Mouse (Mus musculus) MEL (cell line): Measurements from ENCODE around the gene Ppp1r8. TPM values are rescaled to one million over a fixed set of nuclear protein-coding genes. Genes with fewer than 3 reads are reported as not detected.
A peak's percentile ranks its signal among the peaks of the same experiment; 100 is the strongest.

Source experiments
- DNase-seq: peaks from one replicate; pipeline ENCODE4 v3.0.0; 2011; ENCODE audit warnings: low read depth, low spot score
- H3K27ac ChIP-seq: 2 replicates; pipeline ENCODE4 v1.5.1; 2012; ENCODE audit warnings: low read depth, mild to moderate bottlenecking, control low read depth, low read length, moderate library complexity; ENCODE audit not compliant: control insufficient read depth
- H3K27me3 ChIP-seq, 2 experiments: fragments of 150-350 bp in 1 of 2; sonication (generic) in 1 of 2; 2 replicates each; pipeline ENCODE4 v1.6.1; 2012; ENCODE audit warnings: low read length in 2 of 2, mild to moderate bottlenecking in 2 of 2, improper control_type of control experiment in 1 of 2, moderate library complexity in 1 of 2; ENCODE audit not compliant: insufficient read depth in 2 of 2, control insufficient read depth in 1 of 2
- H3K36me3 ChIP-seq, 2 experiments: 2 replicates each; pipeline ENCODE4 v1.6.1; 2012 to 2014; ENCODE audit warnings: low read length in 2 of 2, improper control_type of control experiment in 1 of 2, inconsistent platforms in 1 of 2, mild to moderate bottlenecking in 1 of 2; ENCODE audit not compliant: insufficient read depth in 2 of 2, control insufficient read depth in 1 of 2
- H3K4me1 ChIP-seq, 2 experiments: fragments of 150-350 bp in 1 of 2; sonication (generic) in 1 of 2; 2 replicates each; pipeline ENCODE4 v1.6.1; 2012; ENCODE audit warnings: low read length in 2 of 2, improper control_type of control experiment in 1 of 2, mild to moderate bottlenecking in 1 of 2; ENCODE audit not compliant: insufficient read depth in 2 of 2, control insufficient read depth in 1 of 2
- H3K4me3 ChIP-seq, 2 experiments: fragments of 150-350 bp in 1 of 2; sonication (generic) in 1 of 2; 2 replicates each; pipeline ENCODE4 v1.5.1; 2012; ENCODE audit warnings: low read depth in 2 of 2, low read length in 2 of 2, mild to moderate bottlenecking in 2 of 2, moderate library complexity in 2 of 2, control low read depth in 1 of 2, improper control_type of control experiment in 1 of 2; ENCODE audit not compliant: control insufficient read depth in 1 of 2, insufficient read depth in 1 of 2
- H3K79me2 ChIP-seq: 2 replicates; pipeline ENCODE4 v1.6.1; 2012; ENCODE audit warnings: mild to moderate bottlenecking, low read length, moderate library complexity; ENCODE audit not compliant: control insufficient read depth, poor library complexity, insufficient read depth
- H3K9ac ChIP-seq: 2 replicates; pipeline ENCODE4 v1.6.1; 2012; ENCODE audit warnings: low read depth, mild to moderate bottlenecking, control low read depth, low read length, moderate library complexity; ENCODE audit not compliant: control insufficient read depth, poor library complexity, severe bottlenecking
- H3K9me3 ChIP-seq: fragments of 150-350 bp; sonication (generic); replicated peaks from 2 replicates; pipeline ENCODE4 v1.6.1; 2012; ENCODE audit warnings: mild to moderate bottlenecking, low read length, improper control_type of control experiment, moderate library complexity; ENCODE audit not compliant: insufficient read depth
- CTCF ChIP-seq, 3 experiments: IDR thresholded peaks in 2 of 3; conservative IDR thresholded peaks in 1 of 3; 2 replicates each; pipeline ENCODE4 v1.5.1; 2011 to 2012; ENCODE audit warnings: low read length in 3 of 3, low read depth in 2 of 3, mild to moderate bottlenecking in 2 of 3, improper control_type of control experiment in 1 of 3, inconsistent platforms in 1 of 3, mixed read lengths in 1 of 3, moderate library complexity in 1 of 3; ENCODE audit not compliant: control insufficient read depth in 1 of 3, insufficient read depth in 1 of 3, poor library complexity in 1 of 3, severe bottlenecking in 1 of 3
- ELF1 ChIP-seq: IDR thresholded peaks from 2 replicates; pipeline ENCODE4 v1.6.1; 2014; ENCODE audit warnings: low read depth, mild to moderate bottlenecking, inconsistent platforms, low read length, improper control_type of control experiment, moderate library complexity
- EP300 ChIP-seq, 2 experiments: IDR thresholded peaks; 2 replicates each; pipeline ENCODE4 v1.6.1; 2011; ENCODE audit warnings: improper control_type of control experiment in 2 of 2, low read length in 2 of 2, low read depth in 1 of 2, mild to moderate bottlenecking in 1 of 2
- ETS1 ChIP-seq: IDR thresholded peaks from 2 replicates; pipeline ENCODE4 v1.6.1; 2012; ENCODE audit warnings: low read depth, mild to moderate bottlenecking, inconsistent platforms, low read length, improper control_type of control experiment, moderate library complexity
- GATA1 ChIP-seq: IDR thresholded peaks from 2 replicates; pipeline ENCODE4 v1.6.1; 2011; ENCODE audit warnings: low read depth, low read length, improper control_type of control experiment
- MAFK ChIP-seq: IDR thresholded peaks from 2 replicates; pipeline ENCODE4 v1.6.1; 2011; ENCODE audit warnings: low read depth, mild to moderate bottlenecking, low read length, improper control_type of control experiment, borderline replicate concordance
- MAX ChIP-seq: IDR thresholded peaks from 2 replicates; pipeline ENCODE4 v1.6.1; 2011; ENCODE audit warnings: low read length, improper control_type of control experiment
- MXI1 ChIP-seq: IDR thresholded peaks from 2 replicates; pipeline ENCODE4 v1.6.1; 2011; ENCODE audit warnings: mild to moderate bottlenecking, low read depth, low read length, improper control_type of control experiment
- NELFE ChIP-seq: IDR thresholded peaks from 2 replicates; pipeline ENCODE4 v1.6.1; 2011; ENCODE audit warnings: low read depth, low read length, improper control_type of control experiment
- NRF1 ChIP-seq: IDR thresholded peaks from 2 replicates; pipeline ENCODE4 v1.6.1; 2014; ENCODE audit warnings: low read depth, mild to moderate bottlenecking, inconsistent platforms, low read length, improper control_type of control experiment, moderate library complexity; ENCODE audit not compliant: poor library complexity, insufficient read depth, severe bottlenecking
- POLR2A ChIP-seq, 2 experiments: IDR thresholded peaks; 2 replicates each; pipeline ENCODE4 v1.6.1; 2011 to 2012; ENCODE audit warnings: low read length in 2 of 2, mild to moderate bottlenecking in 2 of 2, control low read depth in 1 of 2, improper control_type of control experiment in 1 of 2, low read depth in 1 of 2, moderate library complexity in 1 of 2; ENCODE audit not compliant: control insufficient read depth in 1 of 2, insufficient read depth in 1 of 2, poor library complexity in 1 of 2
- POLR2AphosphoS2 ChIP-seq: IDR thresholded peaks from 2 replicates; pipeline ENCODE4 v1.6.1; 2011; ENCODE audit warnings: low read length, improper control_type of control experiment
- POLR2AphosphoS5 ChIP-seq: IDR thresholded peaks from 2 replicates; pipeline ENCODE4 v1.6.1; 2012; ENCODE audit warnings: low read depth, borderline replicate concordance, mild to moderate bottlenecking, inconsistent platforms, low read length, moderate library complexity, mixed read lengths
- SMC3 ChIP-seq: IDR thresholded peaks from 2 replicates; pipeline ENCODE4 v1.6.1; 2011; ENCODE audit warnings: low read depth, low read length, improper control_type of control experiment
- TAL1 ChIP-seq: IDR thresholded peaks from 2 replicates; pipeline ENCODE4 v1.6.1; 2012; ENCODE audit warnings: mild to moderate bottlenecking, inconsistent platforms, low read length, moderate library complexity, mixed read lengths
- TBP ChIP-seq: IDR thresholded peaks from 2 replicates; pipeline ENCODE4 v1.8.0; 2011; ENCODE audit warnings: low read depth, low read length, improper control_type of control experiment
- TCF12 ChIP-seq: IDR thresholded peaks from 2 replicates; pipeline ENCODE4 v1.6.1; 2014; ENCODE audit warnings: low read depth, mild to moderate bottlenecking, inconsistent platforms, low read length, improper control_type of control experiment, moderate library complexity
- ZNF384 ChIP-seq: IDR thresholded peaks from 2 replicates; pipeline ENCODE4 v1.6.1; 2012; ENCODE audit warnings: low read depth, mild to moderate bottlenecking, inconsistent platforms, low read length, improper control_type of control experiment
- polyA plus RNA-seq, 2 experiments: library from polyadenylated mRNA; stranded (reverse) in 1 of 2; unstranded in 1 of 2; fragments of >175 nt in 1 of 2; fragments of >200 nt in 1 of 2; gene quantifications; 2 replicates each; pipeline versions ENCODE4 v1.2.1 to v1.2.4; 2012; ENCODE audit warnings: low replicate concordance in 2 of 2, low read depth in 1 of 2; ENCODE audit not compliant: insufficient read length in 2 of 2, insufficient read depth in 1 of 2, missing spikeins in 1 of 2
- total RNA-seq: library from RNA; depleted of rRNA; stranded (reverse); fragments of 300-350 nt; gene quantifications from 2 replicates; pipeline ENCODE4 v1.2.3, GENCODE M21; 2012

Gene Ppp1r8
- total and polyA plus RNA-seq, 3 experiments, result 83.6 to 103 TPM; not detected in 1

DNA sequence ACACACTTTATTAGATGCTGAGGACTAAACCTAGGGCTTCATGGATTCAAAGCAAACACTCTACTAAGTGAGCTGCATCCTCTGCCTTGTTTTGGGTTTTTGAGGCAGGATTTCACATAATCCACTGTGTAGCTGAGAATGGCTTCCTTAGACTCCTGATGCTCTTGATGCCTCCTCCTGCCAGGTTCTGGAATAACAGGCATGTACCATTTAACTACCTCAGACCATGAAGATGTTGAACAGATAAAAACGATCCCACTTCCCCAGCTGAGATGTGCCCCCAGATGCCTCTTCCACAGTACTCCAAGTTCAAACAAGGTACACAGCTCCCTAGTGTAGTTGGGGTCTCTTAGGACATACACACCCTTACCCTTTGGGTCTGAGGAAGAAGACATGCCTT, 45.5 kb downstream of the Ppp1r8 start:
- Histone ChIP-seq H3K27ac (peak overlapping the region; percentile 55; the same call in 1 of the 2 replicates), H3K36me3 (peaks cover 0 to 12% of the 10 kb centered on the region in 2 experiments; a peak in 2 of 4 replicates), H3K9me3 (no peaks in the 10 kb centered on the region), H3K4me1 (peaks cover 10 to 43% of the 10 kb centered on the region in 2 experiments; a peak in 3 of 4 replicates), H3K27me3 (no peaks in the 10 kb centered on the region), H3K4me3 (peak overlapping the region; percentile 44 to 48), H3K79me2 (no peaks in the 10 kb centered on the region; the same call in 1 of the 2 replicates), H3K9ac (peak overlapping the region; percentile 47; the same call in 1 of the 2 replicates)
- TF ChIP-seq CTCF (IDR thresholded peaks at IDR 0.05 in 2 of 3, conservative IDR thresholded peaks at IDR 0.05 in 1 of 3; ENCODE audit: control insufficient read depth in 1 of 3, insufficient read depth in 1 of 3, low read depth in 2 of 3, low read length in 3 of 3, poor library complexity in 1 of 3, severe bottlenecking in 1 of 3) (peak in 1 of 3 experiments; percentile 9; a peak in 1 of 6 replicates), NRF1 (no peak)
- DNase-seq, result peak; percentile 53

DNA sequence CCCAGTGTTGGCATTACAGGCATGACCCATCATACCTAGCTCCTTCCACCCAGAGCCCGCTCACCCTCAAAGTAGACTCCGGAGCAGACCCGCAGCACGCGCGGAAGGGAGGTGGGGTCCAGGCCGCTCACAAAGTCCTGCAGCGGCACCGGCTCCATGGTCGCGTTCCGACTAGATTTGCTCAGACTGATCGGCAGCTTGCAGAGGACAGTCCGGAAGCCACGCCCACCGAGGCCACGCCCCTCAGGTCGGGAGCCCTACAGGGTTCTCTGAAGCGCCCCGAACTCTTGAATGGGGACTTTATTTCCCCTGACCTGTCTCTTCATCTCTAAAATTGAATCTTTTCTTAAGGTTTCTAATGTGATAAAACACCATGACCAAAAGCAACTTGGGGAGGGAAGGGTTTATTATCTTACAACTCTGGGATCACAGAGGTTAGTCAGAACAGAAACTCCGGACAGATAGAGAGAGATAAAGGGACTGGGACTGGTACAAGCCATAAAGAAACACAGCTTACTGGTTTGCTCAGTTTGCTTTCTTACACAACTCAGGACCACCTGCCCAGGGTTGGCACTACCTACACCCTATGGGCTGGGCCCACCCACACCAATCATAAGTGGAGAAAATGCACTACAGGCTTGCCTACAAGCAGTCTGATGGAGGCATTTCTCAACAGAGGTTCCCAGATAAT, 46.6 kb downstream of the Ppp1r8 start, which contains the start of gene Themis2:
TSS of gene Themis2 (minus strand) at position 192 of the 691 bp plus-strand sequence.
- Histone ChIP-seq H3K27ac (0 out of 2 replicates have a peak within 1 kb of the TSS, but pooled peaks have one; percentile 4), H3K79me2 (no peaks in the 10 kb centered on the region), H3K4me3 (peak within 1 kb of the TSS; percentile 65 to 91), H3K4me1 (peaks cover 8 to 41% of the 10 kb centered on the region in 2 experiments; a peak in 3 of 4 replicates), H3K9ac (peak within 1 kb of the TSS; percentile 48), H3K27me3 (no peaks in the 10 kb centered on the region), H3K36me3 (peaks cover 0 to 9% of the 10 kb centered on the region in 2 experiments; a peak in 2 of 4 replicates), H3K9me3 (no peaks in the 10 kb centered on the region)
- TF ChIP-seq TBP (0 out of 2 replicates have a peak, but pooled peaks have one; percentile 29), SMC3 (no peak), POLR2AphosphoS2 (no peak), CTCF (IDR thresholded peaks at IDR 0.05 in 2 of 3, conservative IDR thresholded peaks at IDR 0.05 in 1 of 3; ENCODE audit: control insufficient read depth in 1 of 3, insufficient read depth in 1 of 3, low read depth in 2 of 3, low read length in 3 of 3, poor library complexity in 1 of 3, severe bottlenecking in 1 of 3) (no peak), TCF12 (no peak), MXI1 (no peak; the same call in 1 of the 2 replicates), TAL1 (no peak), ETS1 (no peak), NRF1 (no peak), POLR2A (IDR thresholded peaks at IDR 0.05; ENCODE audit: control insufficient read depth in 1 of 2, insufficient read depth in 1 of 2, low read depth in 1 of 2, low read length in 2 of 2, poor library complexity in 1 of 2) (peak in 1 of 2 experiments; percentile 53; a peak in 1 of 4 replicates), ELF1 (0 out of 2 replicates have a peak, but pooled peaks have one; percentile 40), MAFK (no peak), MAX (no peak), EP300 (IDR thresholded peaks at IDR 0.05; ENCODE audit: low read depth in 1 of 2, low read length in 2 of 2) (peak in 1 of 2 experiments; percentile 7; a peak in 1 of 4 replicates), POLR2AphosphoS5 (no peak), GATA1 (0 out of 2 replicates have a peak, but pooled peaks have one; percentile 20), NELFE (peak; percentile 34; the same call in 1 of the 2 replicates), ZNF384 (no peak)
- peak; percentile 89 for DNase-seq
